Mouse (Mus musculus) erythroid progenitor cell, adult 5-6 weeks (primary cell): Measurements from ENCODE around the gene Gm10912. TPM values are rescaled to one million over a fixed set of nuclear protein-coding genes. Genes with fewer than 3 reads are reported as not detected.
A peak's percentile ranks its signal among the peaks of the same experiment; 100 is the strongest.
"Not testable (repeated sequence)": the region's sequence is repeated elsewhere in the genome, so short reads cannot be mapped to it uniquely, and the experiment has no call there.

Source experiments
- ATAC-seq: replicated peaks from 2 replicates; pipeline ENCODE4 v1.8.0; 2016; ENCODE audit warnings: moderate number of reproducible peaks, mild to moderate bottlenecking, moderate TSS enrichment, inconsistent platforms; ENCODE audit not compliant: poor library complexity, low FRiP score, severe bottlenecking
- total RNA-seq, 2 experiments: library from RNA; stranded (forward) in 1 of 2; stranded (reverse) in 1 of 2; fragments of 150-400 nt in 1 of 2; fragments of 186-747, 209-891 nt in 1 of 2; gene quantifications; 2 replicates each; pipeline versions ENCODE4 v1.2.3 to v1.2.4; 2015 to 2017; ENCODE audit warnings: low replicate concordance in 2 of 2

Gm10912 gene
- total RNA-seq, 2 experiments from 2014 or later: 0.84 TPM; not detected in 1

DNA sequence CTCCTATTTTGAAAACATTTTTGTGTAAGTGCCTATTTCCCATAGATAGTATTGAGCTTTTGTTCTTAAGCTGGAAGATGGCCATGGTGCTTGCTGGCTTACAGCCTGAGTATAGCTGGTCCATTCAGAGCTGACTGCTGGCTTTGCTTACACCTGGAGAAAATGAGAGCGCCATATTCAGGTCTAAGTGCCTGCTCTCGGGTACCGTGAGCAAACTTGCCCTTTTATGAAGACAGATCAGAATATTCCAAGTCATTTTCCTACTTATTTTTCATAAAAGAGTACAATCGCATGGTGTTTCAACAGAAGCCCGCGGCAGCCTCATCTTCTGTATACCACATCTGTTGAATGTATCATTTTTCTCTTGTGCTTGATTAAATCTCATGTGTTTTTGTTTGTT lies 4.6 kb upstream of the Gm10912 start:
- ATAC-seq: no peak

GRCm38 (mm10) chr2:104062665-104063064 lies 3.0 kb upstream of the Gm10912 start:
- no peak for ATAC-seq

GRCm38 (mm10) chr2:104064152-104064551 lies 1.5 kb upstream of the Gm10912 start:
- ATAC-seq: no peak

- not testable (repeated sequence) for ATAC-seq
These were observed 2.8 kb downstream of the Gm10912 start, which contains the start of gene Gm10799 for GRCm38 (mm10) chr2:104068450-104068849. TSS of gene Gm10799 (minus strand) at chr2:104068550.

DNA sequence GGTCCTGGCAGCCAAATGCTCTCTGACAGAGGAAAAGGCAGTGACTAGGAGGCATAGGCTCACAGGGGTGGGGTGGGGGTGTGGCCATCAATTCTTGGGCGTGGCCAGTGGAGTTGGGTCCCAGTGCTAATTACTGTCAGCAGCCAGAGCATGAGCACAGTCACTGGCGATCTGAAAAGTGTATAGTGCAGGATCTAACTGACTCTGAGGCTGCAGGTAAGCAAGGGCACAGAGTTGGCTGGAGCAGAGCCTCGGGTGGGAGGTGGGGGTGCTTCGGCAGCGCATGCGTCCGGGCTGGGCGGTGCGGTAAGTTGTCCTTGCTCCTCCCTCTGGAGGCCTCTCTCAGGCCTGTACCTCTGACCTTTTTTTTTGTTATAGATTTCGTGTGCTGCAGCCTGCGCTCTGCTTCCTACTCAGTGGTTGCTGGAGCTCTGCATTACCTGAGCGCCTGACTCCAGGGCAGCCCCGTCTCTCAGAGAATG lies 4.1 kb downstream of the Gm10912 start, which contains the start of gene Cd59b:
Gene Cd59b (plus strand): TSS at position 146 of the 482 bp plus-strand sequence.
- peak; percentile 99 for ATAC-seq

GRCm38 (mm10) chr2:104078285-104078684 lies 12.7 kb downstream of the Gm10912 start:
- peak; percentile 97 for ATAC-seq

DNA sequence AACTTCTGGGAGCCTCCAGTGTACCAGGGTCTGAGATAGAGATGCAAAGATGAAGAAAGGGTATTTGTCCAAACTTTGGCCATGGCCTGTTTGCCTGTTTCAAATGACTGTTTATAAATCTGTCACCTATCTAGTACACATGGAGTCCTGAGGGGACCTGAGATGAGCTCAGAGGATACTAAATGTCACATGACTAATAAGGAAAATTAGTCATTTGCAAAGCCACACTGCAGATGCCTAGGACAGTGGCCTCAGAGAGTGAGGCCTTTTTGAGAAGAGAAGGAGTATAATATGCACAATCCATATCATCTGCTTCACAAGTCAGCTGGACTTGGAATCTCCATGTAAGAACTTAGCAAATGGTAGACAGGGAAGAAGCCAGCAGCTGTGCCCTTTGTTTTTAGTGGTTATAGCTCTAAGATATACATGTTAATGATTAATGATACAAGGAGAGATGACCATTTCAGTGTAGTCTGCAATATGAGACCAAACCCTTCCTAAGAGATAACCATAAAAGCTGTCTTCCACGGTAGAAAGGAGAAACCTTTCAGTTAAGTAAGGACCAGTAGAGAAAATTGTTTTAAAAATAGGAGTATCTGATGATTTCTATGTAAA lies 15.9 kb downstream of the Gm10912 start:
- not testable (repeated sequence) for ATAC-seq

- no peak for ATAC-seq
These were observed 16.8 kb downstream of the Gm10912 start for GRCm38 (mm10) chr2:104082474-104082873.

- ATAC-seq: not testable (repeated sequence)
These were observed 18.4 kb downstream of the Gm10912 start for GRCm38 (mm10) chr2:104084027-104084426.

GRCm38 (mm10) chr2:104087562-104087961 lies 21.9 kb downstream of the Gm10912 start:
- ATAC-seq: peak; percentile 33; the same call in 1 of the 2 replicates

GRCm38 (mm10) chr2:104093305-104093704 lies 27.7 kb downstream of the Gm10912 start:
- no peak for ATAC-seq

DNA sequence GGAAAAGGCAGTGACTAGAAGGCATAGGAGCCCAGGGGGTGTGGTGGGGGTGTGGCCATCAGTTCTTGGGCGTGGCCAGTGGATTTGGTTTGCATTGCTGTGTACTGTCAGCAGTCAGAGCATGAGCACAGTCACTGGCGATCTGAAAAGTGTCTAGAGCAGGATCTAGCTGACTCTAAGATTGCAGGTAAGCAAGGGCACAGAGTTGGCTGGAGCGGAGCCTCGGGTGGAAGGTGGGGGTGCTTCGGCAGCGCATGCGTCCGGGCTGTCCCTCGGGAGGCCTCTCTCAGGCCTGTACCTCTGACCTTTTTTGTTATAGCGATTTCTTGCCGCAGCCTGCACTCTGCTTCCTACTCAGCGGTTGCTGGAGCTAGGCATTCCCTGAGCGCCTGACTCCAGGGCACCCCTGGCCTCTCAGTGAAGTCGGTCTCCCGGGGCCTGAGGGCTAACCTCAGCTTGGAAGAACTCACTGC lies 30.2 kb downstream of the Gm10912 start, which contains the start of gene Cd59a:
Gene Cd59a (plus strand): TSS at position 61 of the 473 bp plus-strand sequence.
- ATAC-seq: peak; percentile 85

GRCm38 (mm10) chr2:104096256-104096655 lies 30.6 kb downstream of the Gm10912 start:
- no peak for ATAC-seq

- not testable (repeated sequence) for ATAC-seq
These were observed 31.2 kb downstream of the Gm10912 start for GRCm38 (mm10) chr2:104096796-104097195.

- ATAC-seq: not testable (repeated sequence)
These were observed 31.8 kb downstream of the Gm10912 start for GRCm38 (mm10) chr2:104097396-104097795.

DNA sequence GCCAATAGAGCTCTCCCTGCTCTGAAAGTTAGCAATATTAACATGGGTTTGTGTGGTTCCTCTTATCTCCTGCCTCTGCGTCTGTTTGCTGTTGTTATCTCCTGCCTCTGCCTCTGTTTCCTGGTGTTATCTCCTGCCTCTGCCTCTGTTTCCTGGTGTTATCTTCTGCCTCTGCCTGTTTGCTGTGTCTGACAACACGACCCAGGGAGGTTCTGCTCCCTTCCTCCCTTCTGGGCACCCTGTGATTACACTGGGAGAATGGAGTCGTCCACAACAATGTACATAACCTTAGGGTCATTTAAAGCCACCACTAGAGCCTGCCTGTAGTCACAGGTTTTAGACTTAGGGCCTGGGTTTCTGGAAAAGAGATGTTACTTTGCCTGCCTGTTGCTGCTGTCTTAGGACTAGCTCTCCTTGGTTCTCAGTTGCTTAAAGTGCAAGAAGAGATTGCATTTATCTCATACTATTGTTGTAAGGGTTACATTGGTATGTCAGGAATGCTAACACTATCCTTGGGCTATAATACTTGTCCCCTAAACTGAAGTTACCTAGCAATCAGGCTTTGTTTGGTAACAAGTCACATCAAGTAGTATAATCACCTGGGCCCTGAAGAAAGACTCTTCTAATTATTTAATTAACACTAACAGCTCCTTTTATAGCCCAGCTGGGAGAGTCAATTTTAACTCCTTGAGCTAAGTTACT lies 33.1 kb downstream of the Gm10912 start:
- ATAC-seq: peak; percentile 80

GRCm38 (mm10) chr2:104099231-104099585 lies 33.6 kb downstream of the Gm10912 start:
- ATAC-seq: no peak

- no peak for ATAC-seq
These were observed 34.3 kb downstream of the Gm10912 start for GRCm38 (mm10) chr2:104099946-104100345.

DNA sequence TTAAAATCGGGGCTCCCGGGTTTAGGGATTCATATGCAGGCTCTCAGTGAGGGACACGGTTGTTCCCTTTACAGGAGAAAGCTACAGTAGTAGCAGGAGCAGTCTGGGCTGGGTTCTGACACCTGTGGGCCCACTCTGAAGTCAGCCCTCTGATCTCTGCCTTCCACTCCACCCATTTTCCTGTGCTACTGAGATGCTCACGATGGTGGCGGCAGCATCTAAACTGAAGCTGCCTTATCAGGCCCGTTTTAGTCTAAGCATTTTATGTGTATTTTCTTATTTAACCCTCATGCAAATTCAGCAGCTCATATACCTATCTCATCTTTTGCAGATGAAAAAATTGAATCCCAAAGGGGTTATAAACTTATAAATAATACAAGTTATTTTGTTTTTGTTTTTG lies 39.2 kb downstream of the Gm10912 start:
- ATAC-seq: no peak

DNA sequence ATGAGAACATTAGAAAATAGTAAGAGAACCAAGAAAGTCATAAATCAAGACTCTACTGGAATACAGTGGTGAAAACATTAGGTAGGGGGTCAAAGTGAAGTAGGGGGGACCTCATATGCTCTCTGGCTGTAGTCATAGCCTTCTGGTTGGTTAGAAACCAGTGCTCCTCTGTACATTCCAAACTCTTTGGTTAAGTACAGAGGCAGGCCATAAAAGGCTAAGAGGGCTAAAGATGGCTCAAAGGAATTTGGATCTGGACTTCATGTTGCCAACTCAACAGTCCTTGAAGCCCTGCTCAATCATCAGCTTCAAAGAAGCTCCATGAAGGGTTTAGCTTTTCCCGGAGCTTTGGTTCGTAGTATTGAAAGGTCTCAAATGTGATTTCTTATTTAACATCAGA lies 43.4 kb downstream of the Gm10912 start:
- ATAC-seq: not testable (repeated sequence)

DNA sequence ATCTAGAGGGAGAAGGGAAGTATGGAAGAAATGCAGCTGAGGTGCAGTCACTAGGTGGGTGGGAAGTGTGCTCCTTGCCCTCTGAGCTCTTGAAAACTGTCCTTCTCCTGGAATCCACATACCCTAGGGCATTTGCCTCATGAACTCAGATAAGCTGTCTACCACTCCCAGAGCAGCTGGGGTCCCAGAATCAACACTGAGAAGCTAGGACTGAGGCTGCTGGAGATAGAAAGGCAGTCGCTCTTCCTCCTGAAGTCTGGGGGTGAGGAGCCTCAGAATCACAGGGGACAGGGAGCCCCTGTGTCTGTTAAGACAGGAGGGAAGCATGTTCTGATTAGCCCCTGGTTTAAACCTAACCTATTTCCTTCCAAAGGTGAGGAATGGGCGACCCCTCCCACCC lies 43.9 kb downstream of the Gm10912 start:
- no peak for ATAC-seq
